Mouse (Mus musculus): ENCODE data around the gene Yipf1. TPM values are rescaled to one million over a fixed set of nuclear protein-coding genes. Genes with fewer than 3 reads are reported as not detected.
"Not testable (repeated sequence)": the region's sequence is repeated elsewhere in the genome, so short reads cannot be mapped to it uniquely, and the experiment has no call there.

The Yipf1 gene
- polyA plus RNA-seq, 1 experiment from 2014 or later: 35.9 TPM

GRCm38 (mm10) chr4:107358460-107358859, 44.3 kb downstream of the Yipf1 start:
- no peaks in the 10 kb centered on the region for H3K27me3 ChIP-seq (ENCODE audit: insufficient read depth, low read length)
- TF ChIP-seq CTCF (IDR thresholded peaks at IDR 0.05; ENCODE audit: low read depth): no peak
- no peak for TF ChIP-seq EP300 (IDR thresholded peaks at IDR 0.05; ENCODE audit: low read depth)
- no peaks in the 10 kb centered on the region for H3K9me3 ChIP-seq (ENCODE audit: low read length)
- H3K4me3 ChIP-seq (ENCODE audit: low read depth, low read length): no peak overlapping the region
- DNase-seq (no peak), ATAC-seq (no peak)
- H3K4me2 ChIP-seq (ENCODE audit: low read depth, low read length): no peak overlapping the region
- H3K4me1 ChIP-seq (ENCODE audit: insufficient read depth): no peaks in the 10 kb centered on the region
- WGBS (ENCODE audit: insufficient replicate concordance): 81% methylated on average over 3 of the region's 3 CpGs
- H3K9ac ChIP-seq (replicated peaks): no peak overlapping the region
- H3K27ac ChIP-seq (ENCODE audit: low read depth): no peak overlapping the region
- H3K36me3 ChIP-seq (replicated peaks; ENCODE audit: insufficient read depth, low read length): 0 out of 2 replicates have a peak, but pooled peaks cover 10% of the 10 kb centered on the region

GRCm38 (mm10) chr4:107360457-107361145, 46.4 kb downstream of the Yipf1 start:
- TF ChIP-seq CTCF (IDR thresholded peaks at IDR 0.05; ENCODE audit: low read depth) (no peak), EP300 (IDR thresholded peaks at IDR 0.05; ENCODE audit: low read depth) (no peak)
- H3K4me2 ChIP-seq (ENCODE audit: low read depth, low read length): no peak overlapping the region
- H3K9ac ChIP-seq (replicated peaks): no peak overlapping the region
- no peak overlapping the region for H3K4me3 ChIP-seq (ENCODE audit: low read depth, low read length)
- DNase-seq (no peak), ATAC-seq (no peak)
- no peaks in the 10 kb centered on the region for H3K9me3 ChIP-seq (ENCODE audit: low read length)
- H3K27ac ChIP-seq (ENCODE audit: low read depth): no peak overlapping the region
- no peaks in the 10 kb centered on the region for H3K4me1 ChIP-seq (ENCODE audit: insufficient read depth)
- no peaks in the 10 kb centered on the region for H3K27me3 ChIP-seq (ENCODE audit: insufficient read depth, low read length)
- H3K36me3 ChIP-seq (replicated peaks; ENCODE audit: insufficient read depth, low read length): 0 out of 2 replicates have a peak, but pooled peaks cover 10% of the 10 kb centered on the region
- WGBS (ENCODE audit: insufficient replicate concordance): 76% methylated on average over 7 of the region's 7 CpGs

GRCm38 (mm10) chr4:107362755-107363154, 48.6 kb downstream of the Yipf1 start:
- ATAC-seq: no peak
- DNase-seq: no peak
- no peak overlapping the region for H3K4me3 ChIP-seq (ENCODE audit: low read depth, low read length)
- no peaks in the 10 kb centered on the region for H3K4me1 ChIP-seq (ENCODE audit: insufficient read depth)
- no peak overlapping the region for H3K9ac ChIP-seq (replicated peaks)
- no peak for TF ChIP-seq EP300 (IDR thresholded peaks at IDR 0.05; ENCODE audit: low read depth)
- no peak for TF ChIP-seq CTCF (IDR thresholded peaks at IDR 0.05; ENCODE audit: low read depth)
- H3K9me3 ChIP-seq (ENCODE audit: low read length): no peaks in the 10 kb centered on the region
- H3K27ac ChIP-seq (ENCODE audit: low read depth): no peak overlapping the region
- H3K4me2 ChIP-seq (ENCODE audit: low read depth, low read length): no peak overlapping the region
- 74% methylated on average over 4 of the region's 4 CpGs for whole genome bisulfite sequencing (ENCODE audit: insufficient replicate concordance)
- H3K27me3 ChIP-seq (ENCODE audit: insufficient read depth, low read length): no peaks in the 10 kb centered on the region
- H3K36me3 ChIP-seq (replicated peaks; ENCODE audit: insufficient read depth, low read length): 0 out of 2 replicates have a peak, but pooled peaks cover 7% of the 10 kb centered on the region

GRCm38 (mm10) chr4:107363573-107363972, 49.4 kb downstream of the Yipf1 start:
- H3K4me1 ChIP-seq (ENCODE audit: insufficient read depth): peaks cover 3% of the 10 kb centered on the region; the same call in 1 of the 2 replicates
- no peak overlapping the region for H3K4me3 ChIP-seq (ENCODE audit: low read depth, low read length)
- no peak overlapping the region for H3K4me2 ChIP-seq (ENCODE audit: low read depth, low read length)
- H3K36me3 ChIP-seq (replicated peaks; ENCODE audit: insufficient read depth, low read length): 0 out of 2 replicates have a peak, but pooled peaks cover 5% of the 10 kb centered on the region
- no peaks in the 10 kb centered on the region for H3K9me3 ChIP-seq (ENCODE audit: low read length)
- DNase-seq: no peak
- H3K27ac ChIP-seq (ENCODE audit: low read depth): no peak overlapping the region
- no peak for ATAC-seq
- H3K9ac ChIP-seq (replicated peaks): no peak overlapping the region
- TF ChIP-seq EP300 (IDR thresholded peaks at IDR 0.05; ENCODE audit: low read depth) (no peak), CTCF (IDR thresholded peaks at IDR 0.05; ENCODE audit: low read depth) (0 out of 2 replicates have a peak, but pooled peaks have one; percentile 22)
- no peaks in the 10 kb centered on the region for H3K27me3 ChIP-seq (ENCODE audit: insufficient read depth, low read length)
- WGBS (ENCODE audit: insufficient replicate concordance): 71% methylated on average over 6 of the region's 6 CpGs

GRCm38 (mm10) chr4:107364190-107364639, 50.1 kb downstream of the Yipf1 start:
- no peaks in the 10 kb centered on the region for H3K27me3 ChIP-seq (ENCODE audit: insufficient read depth, low read length)
- peaks cover 8% of the 10 kb centered on the region for H3K4me1 ChIP-seq (ENCODE audit: insufficient read depth)
- no peaks in the 10 kb centered on the region for H3K9me3 ChIP-seq (ENCODE audit: low read length)
- H3K27ac ChIP-seq (ENCODE audit: low read depth): peak overlapping the region; percentile 72
- 34% methylated on average over 5 of the region's 5 CpGs for WGBS (ENCODE audit: insufficient replicate concordance)
- peak; percentile 28 for DNase-seq
- 0 out of 2 replicates have a peak, but pooled peaks cover 4% of the 10 kb centered on the region for H3K36me3 ChIP-seq (replicated peaks; ENCODE audit: insufficient read depth, low read length)
- no peak for ATAC-seq
- H3K4me3 ChIP-seq (ENCODE audit: low read depth, low read length): no peak overlapping the region
- peak overlapping the region; percentile 16; the same call in 1 of the 2 replicates for H3K4me2 ChIP-seq (ENCODE audit: low read depth, low read length)
- H3K9ac ChIP-seq (replicated peaks): no peak overlapping the region
- no peak for TF ChIP-seq CTCF (IDR thresholded peaks at IDR 0.05; ENCODE audit: low read depth)
- no peak for TF ChIP-seq EP300 (IDR thresholded peaks at IDR 0.05; ENCODE audit: low read depth)

GRCm38 (mm10) chr4:107366408-107366807, 52.2 kb downstream of the Yipf1 start:
- not testable (repeated sequence) for H3K27ac ChIP-seq (ENCODE audit: low read depth); DNase-seq; H3K9me3 ChIP-seq (ENCODE audit: low read length); H3K27me3 ChIP-seq (ENCODE audit: insufficient read depth, low read length); H3K36me3 ChIP-seq (replicated peaks; ENCODE audit: insufficient read depth, low read length); H3K4me2 ChIP-seq (ENCODE audit: low read depth, low read length); H3K4me3 ChIP-seq (ENCODE audit: low read depth, low read length); H3K4me1 ChIP-seq (ENCODE audit: insufficient read depth); ATAC-seq; H3K9ac ChIP-seq (replicated peaks)

Data from liver, postnatal 0 days (tissue).